Mouse (Mus musculus) kidney, adult 2 months (tissue): Measurements from ENCODE around the gene AA467197. TPM values are rescaled to one million over a fixed set of nuclear protein-coding genes. Genes with fewer than 3 reads are reported as not detected.

Source experiments
- DNase-seq: peaks from one replicate; pipeline ENCODE4 v3.0.0; 2021
- H3K27ac ChIP-seq: fragments of 200-500 bp; 2 replicates; pipeline ENCODE4 v1.5.1; 2012; ENCODE audit warnings: low read depth, low read length, control low read depth, inconsistent platforms; ENCODE audit not compliant: insufficient read depth
- H3K27me3 ChIP-seq: fragments of 200-500 bp; replicated peaks from 2 replicates; pipeline ENCODE4 v1.6.1; 2012; ENCODE audit warnings: mild to moderate bottlenecking, moderate library complexity, low read length, inconsistent platforms; ENCODE audit not compliant: control insufficient read depth, insufficient read depth
- H3K36me3 ChIP-seq: fragments of 200-500 bp; 2 replicates; pipeline ENCODE4 v1.6.1; 2012; ENCODE audit warnings: mild to moderate bottlenecking, moderate library complexity, low read length, inconsistent platforms; ENCODE audit not compliant: control insufficient read depth, insufficient read depth
- H3K4me1 ChIP-seq: fragments of 200-500 bp; 2 replicates; pipeline ENCODE4 v1.6.1; 2011; ENCODE audit warnings: low read length; ENCODE audit not compliant: control insufficient read depth, insufficient read depth
- H3K4me3 ChIP-seq: fragments of 200-500 bp; 2 replicates; pipeline ENCODE4 v1.5.1; 2011; ENCODE audit warnings: mild to moderate bottlenecking, low read depth, low read length, control low read depth; ENCODE audit not compliant: insufficient read depth
- CTCF ChIP-seq: fragments of 200-500 bp; conservative IDR thresholded peaks from 2 replicates; pipeline ENCODE4 v1.5.1; 2011; ENCODE audit warnings: low read depth, mild to moderate bottlenecking, control low read depth, low read length, moderate library complexity, mixed read lengths; ENCODE audit not compliant: insufficient read depth, insufficient read length
- POLR2A ChIP-seq: fragments of 200-500 bp; IDR thresholded peaks from one replicate; pipeline ENCODE4 v1.6.1; 2011; ENCODE audit warnings: low read depth, low read length, control low read depth
- WGBS: fragments of 180-500 bp; shearing (Covaris S2); methylation state at CpG from one replicate; pipeline ENCODE4 v1.1.7; 2018; 5-methylcytosine and 5-hydroxymethylcytosine counted together
- polyA plus RNA-seq: library from polyadenylated mRNA; depleted of rRNA; stranded (reverse); fragments of >200 nt; gene quantifications from 2 replicates; pipeline ENCODE4 v1.2.3, GENCODE M21; 2012

AA467197 gene
- polyA plus RNA-seq, 1 experiment, result 0.19 TPM

- no peak for DNase-seq
- no peaks in the 10 kb centered on the region for H3K4me1 ChIP-seq
- no peak overlapping the region for H3K27ac ChIP-seq
- H3K36me3 ChIP-seq, result no peaks in the 10 kb centered on the region
- no peaks in the 10 kb centered on the region; the same call in 1 of the 2 replicates for H3K27me3 ChIP-seq
- no peak for TF ChIP-seq CTCF
- WGBS, result 67% methylated on average over 9 of the region's 9 CpGs
- H3K4me3 ChIP-seq, result no peak overlapping the region
Measured at GRCm38 (mm10) chr2:122621337-122622110, 15.3 kb upstream of the AA467197 start.

- no peak for DNase-seq
- Histone ChIP-seq H3K27ac (no peak overlapping the region), H3K4me1 (peaks cover 3% of the 10 kb centered on the region; the same call in 1 of the 2 replicates), H3K36me3 (no peaks in the 10 kb centered on the region), H3K4me3 (no peak overlapping the region), H3K27me3 (no peaks in the 10 kb centered on the region; the same call in 1 of the 2 replicates)
- no peak for TF ChIP-seq POLR2A
- WGBS, result 57% methylated on average over 7 of the region's 7 CpGs
Measured at GRCm38 (mm10) chr2:122625930-122626329, 10.9 kb upstream of the AA467197 start.

GRCm38 (mm10) chr2:122628976-122629375, 7.8 kb upstream of the AA467197 start:
- H3K4me3 ChIP-seq, result no peak overlapping the region
- H3K4me1 ChIP-seq, result peaks cover 3% of the 10 kb centered on the region; the same call in 1 of the 2 replicates
- peak; percentile 91 for DNase-seq
- H3K36me3 ChIP-seq, result peaks cover 3% of the 10 kb centered on the region; the same call in 1 of the 2 replicates
- no peaks in the 10 kb centered on the region; the same call in 1 of the 2 replicates for H3K27me3 ChIP-seq
- H3K27ac ChIP-seq, result no peak overlapping the region
- TF ChIP-seq CTCF, result peak; percentile 85
- TF ChIP-seq POLR2A, result no peak
- WGBS, result 0% methylated on average over 7 of the region's 7 CpGs

- H3K27ac ChIP-seq, result no peak overlapping the region
- H3K27me3 ChIP-seq, result no peaks in the 10 kb centered on the region; the same call in 1 of the 2 replicates
Measured at GRCm38 (mm10) chr2:122629871-122630270, 6.9 kb upstream of the AA467197 start.

GRCm38 (mm10) chr2:122630465-122631225, 6.1 kb upstream of the AA467197 start:
- WGBS, result under 1% methylated on average over 75 of the region's 75 CpGs
- TF ChIP-seq CTCF, result no peak
- peak; percentile 38 for TF ChIP-seq POLR2A
- Histone ChIP-seq H3K27ac (no peak overlapping the region; the same call in 1 of the 2 replicates), H3K4me1 (peaks cover 3% of the 10 kb centered on the region; the same call in 1 of the 2 replicates), H3K27me3 (no peaks in the 10 kb centered on the region; the same call in 1 of the 2 replicates), H3K36me3 (peaks cover 3% of the 10 kb centered on the region; the same call in 1 of the 2 replicates), H3K4me3 (peak overlapping the region; percentile 72)
- DNase-seq, result peak; percentile 95

More at GRCm38 (mm10) chr2:122629871-122630270, 6.9 kb upstream of the AA467197 start:
- WGBS, result 46% methylated on average over 6 of the region's 6 CpGs
- peaks cover 3% of the 10 kb centered on the region; the same call in 1 of the 2 replicates for H3K36me3 ChIP-seq
- no peak for TF ChIP-seq POLR2A
- DNase-seq, result no peak
- H3K4me1 ChIP-seq, result peaks cover 3% of the 10 kb centered on the region; the same call in 1 of the 2 replicates
- no peak overlapping the region for H3K4me3 ChIP-seq

GRCm38 (mm10) chr2:122631226-122631801, 5.5 kb upstream of the AA467197 start:
- 0 out of 2 replicates have a peak overlapping the region, but pooled peaks have one; percentile 9 for H3K27ac ChIP-seq
- WGBS, result under 1% methylated on average over 52 of the region's 53 CpGs

More at GRCm38 (mm10) chr2:122631226-122631801, 5.5 kb upstream of the AA467197 start:
- DNase-seq, result peak; percentile 75
- peaks cover 3% of the 10 kb centered on the region; the same call in 1 of the 2 replicates for H3K4me1 ChIP-seq
- H3K4me3 ChIP-seq, result peak overlapping the region; percentile 72
- peaks cover 3% of the 10 kb centered on the region; the same call in 1 of the 2 replicates for H3K36me3 ChIP-seq
- H3K27me3 ChIP-seq, result no peaks in the 10 kb centered on the region
- TF ChIP-seq CTCF (peak; percentile 25; the same call in 1 of the 2 replicates), POLR2A (no peak)
